Mouse (Mus musculus) forebrain, postnatal 0 days (tissue): ENCODE measurements around the gene Psmd12. TPM values are rescaled to one million over a fixed set of nuclear protein-coding genes. Genes with fewer than 3 reads are reported as not detected.

Experiments
- ATAC-seq: fragments of 200-750 bp; cut with Nextera tagmentation; 2 replicates; pipeline ENCODE4 v1.8.0; 2017; ENCODE audit warnings: mild to moderate bottlenecking, moderate library complexity
- DNase-seq: peaks from one replicate; pipeline ENCODE4 v3.0.0-alpha.2; 2015
- H3K27ac ChIP-seq: fragments of 300-500 bp; sonication (generic); 2 replicates; pipeline ENCODE4 v1.5.1; 2014; ENCODE audit warnings: low read depth, mild to moderate bottlenecking, antibody characterized with exemption, low read length, moderate library complexity, mixed read lengths
- H3K27me3 ChIP-seq: fragments of 300-500 bp; sonication (generic); 2 replicates; pipeline ENCODE4 v1.6.1; 2014; ENCODE audit warnings: mild to moderate bottlenecking, low read length, mixed read lengths; ENCODE audit not compliant: insufficient read depth
- H3K36me3 ChIP-seq: fragments of 300-500 bp; sonication (generic); 2 replicates; pipeline ENCODE4 v1.6.1; 2014; ENCODE audit warnings: mild to moderate bottlenecking, moderate library complexity; ENCODE audit not compliant: insufficient read depth
- H3K4me1 ChIP-seq: fragments of 300-500 bp; sonication (generic); 2 replicates; pipeline ENCODE4 v1.6.1; 2014; ENCODE audit warnings: antibody characterized with exemption; ENCODE audit not compliant: insufficient read depth
- H3K4me2 ChIP-seq: fragments of 300-500 bp; sonication (generic); 2 replicates; pipeline ENCODE4 v1.6.1; 2014; ENCODE audit warnings: low read depth, mild to moderate bottlenecking, moderate library complexity
- H3K4me3 ChIP-seq: fragments of 300-500 bp; sonication (generic); 2 replicates; pipeline ENCODE4 v1.5.1; 2014; ENCODE audit warnings: low read depth, low read length, mixed read lengths
- H3K9ac ChIP-seq: fragments of 300-500 bp; sonication (generic); 2 replicates; pipeline ENCODE4 v1.6.1; 2014; ENCODE audit warnings: mild to moderate bottlenecking
- H3K9me3 ChIP-seq: fragments of 300-500 bp; sonication (generic); 2 replicates; pipeline ENCODE4 v1.6.1; 2016; ENCODE audit warnings: low read length
- CTCF ChIP-seq: sonication (generic); IDR thresholded peaks from 2 replicates; pipeline ENCODE4 v1.5.1; 2016; ENCODE audit warnings: antibody characterized with exemption, control low read depth, low read depth
- WGBS: fragments of 180-500 bp; shearing (Covaris S2); extraction: QIAGEN DNeasy Blood & Tissue Kit; methylation state at CpG from one replicate; pipeline ENCODE4 v1.1.7; 2014; 5-methylcytosine and 5-hydroxymethylcytosine counted together
- polyA plus RNA-seq: library from polyadenylated mRNA; unstranded; fragments of >200 nt; fragmentation: Nextera tagmentation; extraction: Ambion mirVana; gene quantifications from 2 replicates; pipeline ENCODE4 v1.2.1, GENCODE M21; 2015
- total RNA-seq: library from RNA; depleted of rRNA; stranded (reverse); fragments of >200 nt; gene quantifications from 2 replicates; pipeline ENCODE4 v1.2.3, GENCODE M21; 2014

Gene Psmd12
- total and polyA plus RNA-seq, 2 experiments from 2014 or later: 59.1 to 149 TPM

- ATAC-seq (no peak), DNase-seq (no peak)
- no peak for TF ChIP-seq CTCF
- Histone ChIP-seq H3K36me3 (no peaks in the 10 kb centered on the region), H3K9me3 (no peaks in the 10 kb centered on the region), H3K9ac (no peak overlapping the region), H3K4me3 (no peak overlapping the region), H3K27me3 (no peaks in the 10 kb centered on the region), H3K4me1 (no peaks in the 10 kb centered on the region), H3K27ac (no peak overlapping the region), H3K4me2 (no peak overlapping the region)
- 96% methylated on average over 3 of the region's 3 CpGs for WGBS
Observed at GRCm38 (mm10) chr11:107462478-107462877, 16.8 kb upstream of the Psmd12 start.

GRCm38 (mm10) chr11:107463251-107463681 is 16.0 kb upstream of the Psmd12 start:
- 96% methylated on average over 12 of the region's 12 CpGs for WGBS
- no peak overlapping the region for H3K4me3 ChIP-seq
- DNase-seq (no peak), ATAC-seq (no peak)
- H3K27ac ChIP-seq: no peak overlapping the region
- no peaks in the 10 kb centered on the region for H3K9me3 ChIP-seq
- TF ChIP-seq CTCF: no peak
- H3K4me1 ChIP-seq: peaks cover 3% of the 10 kb centered on the region
- no peak overlapping the region for H3K9ac ChIP-seq
- H3K36me3 ChIP-seq: no peaks in the 10 kb centered on the region
- H3K27me3 ChIP-seq: no peaks in the 10 kb centered on the region
- H3K4me2 ChIP-seq: no peak overlapping the region

- Histone ChIP-seq H3K27me3 (no peaks in the 10 kb centered on the region), H3K27ac (no peak overlapping the region), H3K4me3 (no peak overlapping the region), H3K9me3 (no peaks in the 10 kb centered on the region), H3K9ac (no peak overlapping the region), H3K4me1 (peaks cover 7% of the 10 kb centered on the region), H3K4me2 (no peak overlapping the region), H3K36me3 (no peaks in the 10 kb centered on the region)
- 50% methylated on average over 6 of the region's 6 CpGs for WGBS
- ATAC-seq (no peak), DNase-seq (no peak)
- TF ChIP-seq CTCF: no peak
Observed at GRCm38 (mm10) chr11:107464141-107464540, 15.1 kb upstream of the Psmd12 start.

- DNase-seq: no peak
- no peak for TF ChIP-seq CTCF
- Histone ChIP-seq H3K9ac (no peak overlapping the region), H3K4me3 (no peak overlapping the region), H3K27ac (no peak overlapping the region), H3K36me3 (no peaks in the 10 kb centered on the region), H3K9me3 (no peaks in the 10 kb centered on the region), H3K27me3 (no peaks in the 10 kb centered on the region), H3K4me2 (no peak overlapping the region), H3K4me1 (peaks cover 7% of the 10 kb centered on the region)
- ATAC-seq: no peak
- 94% methylated on average over 4 of the region's 4 CpGs for whole genome bisulfite sequencing
Observed at GRCm38 (mm10) chr11:107465041-107465440, 14.2 kb upstream of the Psmd12 start.

- 60% methylated on average over 1 of the region's 1 CpGs for WGBS
- no peak for TF ChIP-seq CTCF
- H3K27ac ChIP-seq: no peak overlapping the region
- no peak for DNase-seq
- ATAC-seq: no peak
- H3K27me3 ChIP-seq: no peaks in the 10 kb centered on the region
- peaks cover 7% of the 10 kb centered on the region for H3K4me1 ChIP-seq
- no peak overlapping the region for H3K4me3 ChIP-seq
- H3K9me3 ChIP-seq: no peaks in the 10 kb centered on the region
- no peak overlapping the region for H3K4me2 ChIP-seq
- H3K9ac ChIP-seq: no peak overlapping the region
- no peaks in the 10 kb centered on the region for H3K36me3 ChIP-seq
Observed at GRCm38 (mm10) chr11:107465969-107466368, 13.3 kb upstream of the Psmd12 start.

GRCm38 (mm10) chr11:107466611-107467391 is 12.5 kb upstream of the Psmd12 start:
- no peak overlapping the region; the same call in 1 of the 2 replicates for H3K9ac ChIP-seq
- no peaks in the 10 kb centered on the region for H3K27me3 ChIP-seq
- H3K9me3 ChIP-seq: no peaks in the 10 kb centered on the region
- no peak overlapping the region for H3K27ac ChIP-seq
- H3K4me3 ChIP-seq: no peak overlapping the region
- no peak for DNase-seq
- no peak for TF ChIP-seq CTCF
- ATAC-seq: no peak
- H3K36me3 ChIP-seq: no peaks in the 10 kb centered on the region
- 66% methylated on average over 6 of the region's 6 CpGs for WGBS
- H3K4me1 ChIP-seq: peaks cover 11% of the 10 kb centered on the region
- no peak overlapping the region for H3K4me2 ChIP-seq

GRCm38 (mm10) chr11:107468252-107469030 is 10.8 kb upstream of the Psmd12 start:
- H3K36me3 ChIP-seq: no peaks in the 10 kb centered on the region
- peak overlapping the region; percentile 76 for H3K4me3 ChIP-seq
- peak overlapping the region; percentile 61 for H3K9ac ChIP-seq
- no peak for TF ChIP-seq CTCF
- peak; percentile 21 for DNase-seq
- ATAC-seq: no peak
- H3K4me2 ChIP-seq: peak overlapping the region; percentile 69
- H3K27me3 ChIP-seq: no peaks in the 10 kb centered on the region
- no peaks in the 10 kb centered on the region for H3K9me3 ChIP-seq
- H3K27ac ChIP-seq: no peak overlapping the region
- peaks cover 11% of the 10 kb centered on the region for H3K4me1 ChIP-seq
- 13% methylated on average over 16 of the region's 16 CpGs for WGBS
